Mouse (Mus musculus) hindbrain, embryonic 16.5 days (tissue): ENCODE results near the gene Bcdin3d. TPM values are rescaled to one million over a fixed set of nuclear protein-coding genes. Genes with fewer than 3 reads are reported as not detected.
A peak's percentile ranks its signal among the peaks of the same experiment; 100 is the strongest.

Source experiments
- ATAC-seq: fragments of 200-750 bp; cut with Nextera tagmentation; 2 replicates; pipeline ENCODE4 v1.8.0; 2017; ENCODE audit warnings: moderate TSS enrichment, moderate library complexity
- H3K27ac ChIP-seq: fragments of 300-500 bp; sonication (generic); 2 replicates; pipeline ENCODE4 v1.5.1; 2014; ENCODE audit warnings: low read depth, mild to moderate bottlenecking, control low read depth, low read length, moderate library complexity
- H3K27me3 ChIP-seq: fragments of 300-500 bp; sonication (generic); replicated peaks from 2 replicates; pipeline ENCODE4 v1.6.1; 2014; ENCODE audit warnings: low read length; ENCODE audit not compliant: control insufficient read depth, insufficient read depth
- H3K36me3 ChIP-seq: fragments of 300-500 bp; sonication (generic); 2 replicates; pipeline ENCODE4 v1.6.1; 2014; ENCODE audit warnings: mild to moderate bottlenecking, low read length, moderate library complexity, mixed read lengths; ENCODE audit not compliant: control insufficient read depth, insufficient read depth
- H3K4me1 ChIP-seq: fragments of 300-500 bp; sonication (generic); 2 replicates; pipeline ENCODE4 v1.6.1; 2014; ENCODE audit warnings: low read depth, low read length; ENCODE audit not compliant: control insufficient read depth, insufficient read depth
- H3K4me2 ChIP-seq: fragments of 300-500 bp; sonication (generic); 2 replicates; pipeline ENCODE4 v1.6.1; 2014; ENCODE audit warnings: mild to moderate bottlenecking, low read length, control low read depth, moderate library complexity
- H3K4me3 ChIP-seq: fragments of 300-500 bp; sonication (generic); 2 replicates; pipeline ENCODE4 v1.5.1; 2014; ENCODE audit warnings: mild to moderate bottlenecking, low read length, control low read depth, moderate library complexity
- H3K9ac ChIP-seq: fragments of 300-500 bp; sonication (generic); 2 replicates; pipeline ENCODE4 v1.6.1; 2014; ENCODE audit warnings: low read depth, mild to moderate bottlenecking, control low read depth, low read length, moderate library complexity
- H3K9me3 ChIP-seq: fragments of 300-500 bp; sonication (generic); 2 replicates; pipeline ENCODE4 v1.6.1; 2014; ENCODE audit warnings: mild to moderate bottlenecking, low read length, moderate library complexity; ENCODE audit not compliant: control insufficient read depth
- WGBS: fragments of 180-500 bp; shearing (Covaris S2); extraction: QIAGEN DNeasy Blood & Tissue Kit; methylation state at CpG from one replicate; pipeline ENCODE4 v1.1.7; 2014; 5-methylcytosine and 5-hydroxymethylcytosine counted together
- polyA plus RNA-seq: library from polyadenylated mRNA; unstranded; fragments of >200 nt; fragmentation: Nextera tagmentation; extraction: Ambion mirVana; gene quantifications from 2 replicates; pipeline ENCODE4 v1.2.1, GENCODE M21; 2015

Gene Bcdin3d
- polyA plus RNA-seq, 1 experiment from 2014 or later: 17.7 TPM

GRCm38 (mm10) chr15:99421152-99421551 is 53.4 kb downstream of the Bcdin3d start:
- WGBS: 76% methylated on average over 9 of the region's 9 CpGs
- H3K4me1 ChIP-seq: peaks cover 12% of the 10 kb centered on the region
- peaks cover 12% of the 10 kb centered on the region for H3K36me3 ChIP-seq
- H3K27me3 ChIP-seq: no peaks in the 10 kb centered on the region
- H3K4me2 ChIP-seq: no peak overlapping the region; the same call in 1 of the 2 replicates
- no peak overlapping the region for H3K9ac ChIP-seq
- peak overlapping the region; percentile 77 for H3K27ac ChIP-seq
- ATAC-seq: no peak
- no peaks in the 10 kb centered on the region for H3K9me3 ChIP-seq
- H3K4me3 ChIP-seq: no peak overlapping the region

GRCm38 (mm10) chr15:99420521-99421014 is 54.0 kb downstream of the Bcdin3d start:
- Histone ChIP-seq H3K9ac (no peak overlapping the region), H3K4me2 (peak overlapping the region; percentile 46)

DNA sequence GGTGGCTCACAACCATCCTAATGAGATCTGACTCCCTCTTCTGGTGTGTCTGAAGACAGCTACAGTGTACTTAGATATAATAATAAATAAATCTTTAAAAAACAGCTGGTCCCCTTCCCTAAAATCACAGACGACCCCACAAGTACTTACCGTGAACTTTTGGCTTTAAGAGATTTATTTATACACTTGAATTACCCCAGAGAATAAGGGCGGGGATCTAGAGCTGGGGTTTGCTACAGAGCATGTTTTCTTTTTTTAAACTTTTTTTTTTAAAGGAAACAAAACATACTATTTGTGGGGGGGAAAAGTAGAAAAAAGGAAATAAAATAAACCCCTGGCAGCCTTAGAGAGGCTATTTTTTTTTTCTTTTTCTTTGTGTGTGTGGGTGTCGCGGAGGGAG is 54.4 kb downstream of the Bcdin3d start:
- Histone ChIP-seq H3K36me3 (peaks cover 12% of the 10 kb centered on the region), H3K27ac (peak overlapping the region; percentile 77; the same call in 1 of the 2 replicates), H3K27me3 (no peaks in the 10 kb centered on the region), H3K4me3 (no peak overlapping the region; the same call in 1 of the 2 replicates), H3K4me1 (peaks cover 12% of the 10 kb centered on the region), H3K9ac (no peak overlapping the region), H3K4me2 (peak overlapping the region; percentile 46), H3K9me3 (no peaks in the 10 kb centered on the region)
- WGBS: 21% methylated on average over 5 of the region's 5 CpGs
- no peak for ATAC-seq

More at GRCm38 (mm10) chr15:99420521-99421014, 54.0 kb downstream of the Bcdin3d start:
- H3K27me3 ChIP-seq: no peaks in the 10 kb centered on the region
- WGBS: 2% methylated on average over 12 of the region's 12 CpGs
- H3K4me3 ChIP-seq: peak overlapping the region; percentile 9; the same call in 1 of the 2 replicates
- no peaks in the 10 kb centered on the region for H3K9me3 ChIP-seq
- H3K4me1 ChIP-seq: peaks cover 12% of the 10 kb centered on the region
- peak; percentile 53; the same call in 1 of the 2 replicates for ATAC-seq
- peaks cover 12% of the 10 kb centered on the region for H3K36me3 ChIP-seq
- H3K27ac ChIP-seq: peak overlapping the region; percentile 77

Other genes with a start within 250 kb of the Bcdin3d start
- 1.1 TPM in 2 replicates for gene Kcnh3, start 249.9 kb downstream of the Bcdin3d start, polyA plus RNA-seq
- 204 and 215 TPM in 2 replicates for gene Mcrs1, start 222.8 kb downstream of the Bcdin3d start, polyA plus RNA-seq
- 114 and 117 TPM in 2 replicates for gene Prpf40b, start 179.6 kb downstream of the Bcdin3d start, polyA plus RNA-seq
- 0.85 and 1.2 TPM in 2 replicates for gene Fam186b, start 178.8 kb downstream of the Bcdin3d start, polyA plus RNA-seq
- 7.4 and 9.7 TPM in 2 replicates for gene Fmnl3, start 104.2 kb downstream of the Bcdin3d start, polyA plus RNA-seq
- gene Tmbim6, start 81.8 kb downstream of the Bcdin3d start, polyA plus RNA-seq: 346 and 350 TPM in 2 replicates
- gene Nckap5l, start 17.0 kb downstream of the Bcdin3d start, polyA plus RNA-seq: 11.6 and 17.7 TPM in 2 replicates
- gene Faim2, start 53.4 kb upstream of the Bcdin3d start, polyA plus RNA-seq: 58.2 and 66.8 TPM in 2 replicates
- 0.11 TPM in 1 of 2 replicates, not detected in the other for gene Aqp2, start 104.3 kb upstream of the Bcdin3d start, polyA plus RNA-seq
- gene Aqp5, start 116.1 kb upstream of the Bcdin3d start, polyA plus RNA-seq: 0.70 and 0.95 TPM in 2 replicates
- 0.68 and 0.70 TPM in 2 replicates for gene Aqp6, start 126.7 kb upstream of the Bcdin3d start, polyA plus RNA-seq
- 56.7 and 64.6 TPM in 2 replicates for gene Racgap1, start 176.9 kb upstream of the Bcdin3d start, polyA plus RNA-seq
- 45.1 and 59.4 TPM in 2 replicates for gene Asic1, start 195.6 kb upstream of the Bcdin3d start, polyA plus RNA-seq
- 71.7 and 86.2 TPM in 2 replicates for gene Smarcd1, start 227.4 kb upstream of the Bcdin3d start, polyA plus RNA-seq
- not detected in 2 replicates for gene Gm17349, start 230.8 kb upstream of the Bcdin3d start, polyA plus RNA-seq
- gene Gpd1, start 242.8 kb upstream of the Bcdin3d start, polyA plus RNA-seq: 3.1 and 4.6 TPM in 2 replicates